Mouse (Mus musculus): ENCODE data around the gene Retreg1. TPM values are rescaled to one million over a fixed set of nuclear protein-coding genes. Genes with fewer than 3 reads are reported as not detected.

Gene Retreg1
- total RNA-seq, 2 experiments from 2014 or later = 26.1 to 38.4 TPM

- no peak for DNase-seq
Observed at GRCm38 (mm10) chr15:26012891-26013290, 169.9 kb downstream of the Retreg1 start.

GRCm38 (mm10) chr15:26015979-26016665 lies 173.1 kb downstream of the Retreg1 start:
- peak; percentile 36 for DNase-seq

GRCm38 (mm10) chr15:26021721-26022120 lies 178.7 kb downstream of the Retreg1 start:
- DNase-seq = no peak

GRCm38 (mm10) chr15:26022636-26023035 lies 179.7 kb downstream of the Retreg1 start:
- DNase-seq = no peak

Small RNA genes within 50 kb of the gene (microRNA-seq; reads per million reads assigned to microRNA genes)
- not detected for gene Mir7212

Other genes starting within 250 kb of the Retreg1 start
- gene Myo10, start 220.7 kb upstream of the Retreg1 start, total RNA-seq (2021) = 10 to 100 TPM; 80.4 to 82.5 TPM
- gene Zfp622, start 141.2 kb downstream of the Retreg1 start, total RNA-seq (2021) = 10 to 100 TPM; 33.0 to 34.1 TPM

Data from adrenal gland, postnatal 10 days (tissue).